Mouse (Mus musculus): ENCODE results near the gene Shisa8. TPM values are rescaled to one million over a fixed set of nuclear protein-coding genes. Genes with fewer than 3 reads are reported as not detected.
A peak's percentile ranks its signal among the peaks of the same experiment; 100 is the strongest.

Gene Shisa8
- polyA plus RNA-seq, 1 experiment from 2014 or later: 6.7 TPM

DNA sequence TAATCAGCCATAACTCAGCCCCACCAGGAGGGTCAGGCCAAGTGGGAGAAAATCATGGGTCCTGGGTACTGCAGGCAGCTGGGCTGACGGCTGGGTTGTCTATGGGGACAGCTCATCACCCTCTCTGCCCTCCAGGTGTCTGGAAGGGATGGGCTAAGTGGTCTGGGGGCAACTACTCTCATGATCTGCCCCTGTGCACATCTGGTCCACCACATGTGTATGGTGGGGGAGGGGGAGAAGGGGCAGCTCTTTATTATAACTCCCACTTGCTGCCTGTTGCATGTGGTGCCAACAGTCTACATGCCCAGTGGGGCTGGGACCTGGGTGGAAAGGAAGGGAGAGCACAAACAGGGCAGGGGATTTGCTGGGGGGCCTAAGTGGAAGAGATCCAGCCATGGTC lies 1.8 kb downstream of the Shisa8 start:
- H3K4me3 ChIP-seq (replicated peaks): peak overlapping the region; percentile 49
- H3K9me3 ChIP-seq (replicated peaks): no peaks in the 10 kb centered on the region
- H3K27ac ChIP-seq (replicated peaks): no peak overlapping the region
- peaks cover 2% of the 10 kb centered on the region; the same call in 1 of the 2 replicates for H3K36me3 ChIP-seq
- 19% methylated on average over 1 of the region's 1 CpGs for WGBS
- peaks cover 91% of the 10 kb centered on the region for H3K27me3 ChIP-seq (replicated peaks)
- H3K4me1 ChIP-seq: peaks cover 37% of the 10 kb centered on the region
- no peak for ATAC-seq (ENCODE audit: low FRiP score)
- peak overlapping the region; percentile 72 for H3K4me2 ChIP-seq
- H3K9ac ChIP-seq (replicated peaks): no peak overlapping the region

DNA sequence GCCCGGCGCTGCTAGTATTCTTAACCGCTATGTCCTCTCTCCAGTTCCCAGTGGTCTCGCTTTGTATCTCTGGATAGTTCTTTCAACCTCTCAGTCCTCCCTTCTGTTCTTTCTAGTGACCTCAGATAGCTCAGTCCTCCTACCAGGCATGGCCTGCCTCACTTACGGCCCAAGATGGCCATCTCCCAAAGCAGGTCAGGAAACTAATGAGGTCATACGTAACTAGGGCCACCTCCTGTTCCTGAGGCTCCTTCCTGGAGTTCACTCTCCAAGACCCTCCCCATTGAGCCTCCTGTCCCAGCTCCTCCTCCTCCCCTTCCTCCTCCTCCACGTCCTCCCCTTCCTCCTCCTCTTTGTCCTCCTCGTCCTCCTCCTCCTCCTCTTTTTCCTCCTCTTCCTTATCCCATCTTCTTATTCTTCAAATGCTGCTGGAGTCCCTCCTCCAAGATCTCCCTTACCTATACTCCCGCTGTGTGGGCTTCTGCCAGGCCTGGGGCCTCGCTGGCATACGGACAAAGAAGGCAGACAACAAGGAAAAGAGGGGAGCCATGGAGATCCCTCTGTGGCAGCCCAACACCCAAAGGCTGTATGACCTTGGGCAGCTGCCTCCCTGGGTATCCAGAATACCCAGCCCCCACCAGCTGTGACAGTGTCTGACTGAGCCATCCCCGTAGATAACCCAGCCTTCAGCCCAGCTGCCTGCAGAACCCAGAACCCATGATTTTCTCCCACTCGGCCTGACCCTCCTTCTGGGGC lies 3.1 kb downstream of the Shisa8 start:
- Histone ChIP-seq H3K27ac (replicated peaks) (no peak overlapping the region), H3K4me3 (replicated peaks) (0 out of 2 replicates have a peak overlapping the region, but pooled peaks have one; percentile 49), H3K9ac (replicated peaks) (no peak overlapping the region), H3K4me2 (peak overlapping the region; percentile 72), H3K4me1 (peaks cover 41% of the 10 kb centered on the region), H3K36me3 (peaks cover 15% of the 10 kb centered on the region), H3K27me3 (replicated peaks) (peaks cover 88% of the 10 kb centered on the region), H3K9me3 (replicated peaks) (no peaks in the 10 kb centered on the region)
- no peak for ATAC-seq (ENCODE audit: low FRiP score)
- 88% methylated on average over 13 of the region's 13 CpGs for WGBS

DNA sequence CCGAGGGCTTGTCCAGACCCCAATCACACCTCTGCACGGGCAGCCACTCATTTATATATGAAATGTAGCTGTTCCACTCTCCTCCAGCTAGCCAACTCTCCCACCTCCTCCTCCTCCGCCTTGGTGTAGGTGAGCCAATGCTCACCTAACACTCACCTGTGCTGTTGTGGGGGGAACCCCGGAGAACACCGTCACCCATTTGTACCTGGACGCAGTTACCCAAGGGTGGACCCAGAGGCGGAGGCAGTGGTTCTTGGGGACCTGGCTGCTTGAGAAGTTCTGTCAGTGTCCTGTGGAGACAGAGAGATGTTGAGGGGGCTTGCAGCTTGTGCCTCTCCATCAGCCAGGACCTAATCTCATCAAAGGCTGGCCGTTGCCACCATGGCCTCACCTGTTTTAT lies 4.3 kb downstream of the Shisa8 start:
- H3K9ac ChIP-seq (replicated peaks): no peak overlapping the region
- WGBS: 87% methylated on average over 8 of the region's 8 CpGs
- no peaks in the 10 kb centered on the region for H3K9me3 ChIP-seq (replicated peaks)
- H3K4me2 ChIP-seq: no peak overlapping the region; the same call in 1 of the 2 replicates
- no peak overlapping the region for H3K27ac ChIP-seq (replicated peaks)
- H3K4me1 ChIP-seq: peaks cover 41% of the 10 kb centered on the region
- no peak overlapping the region for H3K4me3 ChIP-seq (replicated peaks)
- H3K36me3 ChIP-seq: peaks cover 26% of the 10 kb centered on the region
- no peak for ATAC-seq (ENCODE audit: low FRiP score)
- peaks cover 80% of the 10 kb centered on the region for H3K27me3 ChIP-seq (replicated peaks)

DNA sequence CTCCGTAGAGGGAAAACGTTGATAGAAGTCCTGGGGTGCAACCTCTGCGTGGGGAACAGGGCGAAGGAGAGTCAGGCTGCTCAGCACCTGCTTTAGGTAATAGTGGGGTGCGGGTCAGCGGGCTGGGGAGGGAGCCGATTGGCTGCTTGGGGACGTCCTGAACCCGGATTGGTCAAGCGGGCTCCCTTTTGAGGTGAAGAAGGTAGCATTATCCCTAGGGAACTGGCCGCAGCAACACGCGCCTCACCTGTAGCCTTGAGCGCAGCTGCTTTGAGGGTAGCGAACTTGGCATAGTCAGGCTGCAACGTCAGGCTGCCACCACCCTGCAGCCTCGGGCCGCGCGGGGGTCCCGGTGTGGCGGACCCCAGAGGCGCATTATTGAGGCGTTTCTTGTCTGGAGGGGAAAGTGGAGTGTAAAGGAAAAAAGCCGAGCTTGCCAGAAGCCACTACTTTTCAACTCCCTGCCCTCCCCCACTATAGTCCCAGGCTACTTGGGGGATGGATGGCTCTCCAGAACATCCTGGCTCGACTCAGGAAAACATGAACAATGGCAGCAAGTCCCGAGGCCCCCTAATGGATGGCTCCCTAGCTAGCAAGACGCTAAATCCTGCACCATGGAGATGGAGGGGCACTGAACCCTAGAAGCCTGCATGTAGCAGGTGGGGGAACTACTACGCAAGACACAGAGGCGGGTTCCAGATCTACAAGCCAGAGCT lies 5.0 kb downstream of the Shisa8 start:
- no peaks in the 10 kb centered on the region for H3K9me3 ChIP-seq (replicated peaks)
- peaks cover 77% of the 10 kb centered on the region for H3K27me3 ChIP-seq (replicated peaks)
- H3K4me3 ChIP-seq (replicated peaks): 0 out of 2 replicates have a peak overlapping the region, but pooled peaks have one; percentile 12
- no peak overlapping the region for H3K9ac ChIP-seq (replicated peaks)
- peaks cover 33% of the 10 kb centered on the region for H3K36me3 ChIP-seq
- ATAC-seq (ENCODE audit: low FRiP score): no peak
- H3K4me1 ChIP-seq: peaks cover 38% of the 10 kb centered on the region
- WGBS: 16% methylated on average over 30 of the region's 30 CpGs
- H3K27ac ChIP-seq (replicated peaks): no peak overlapping the region
- H3K4me2 ChIP-seq: peak overlapping the region; percentile 34

DNA sequence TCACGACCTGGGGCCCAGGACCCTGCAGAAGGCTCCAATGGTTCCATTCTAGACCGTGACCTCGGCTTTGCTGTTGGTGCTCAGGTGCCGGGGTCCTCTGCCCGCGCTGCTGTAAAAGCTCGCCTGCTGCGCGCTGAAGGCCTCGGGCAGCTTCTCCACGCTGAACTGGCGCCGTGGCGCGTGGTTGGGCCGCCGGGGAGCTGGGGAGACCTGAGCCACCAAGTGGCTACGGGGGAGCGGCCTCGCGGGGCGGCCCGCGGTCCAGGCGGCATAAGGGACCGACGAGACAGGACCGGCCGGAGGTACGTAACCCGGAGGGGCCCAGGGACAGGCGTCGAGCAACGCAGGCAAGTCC lies 5.5 kb downstream of the Shisa8 start:
- H3K4me3 ChIP-seq (replicated peaks): 0 out of 2 replicates have a peak overlapping the region, but pooled peaks have one; percentile 12
- H3K27me3 ChIP-seq (replicated peaks): peaks cover 72% of the 10 kb centered on the region
- H3K27ac ChIP-seq (replicated peaks): no peak overlapping the region
- no peaks in the 10 kb centered on the region for H3K9me3 ChIP-seq (replicated peaks)
- 11% methylated on average over 34 of the region's 34 CpGs for WGBS
- H3K36me3 ChIP-seq: peaks cover 38% of the 10 kb centered on the region
- peak overlapping the region; percentile 34 for H3K4me2 ChIP-seq
- H3K9ac ChIP-seq (replicated peaks): no peak overlapping the region
- peaks cover 32% of the 10 kb centered on the region for H3K4me1 ChIP-seq
- no peak for ATAC-seq (ENCODE audit: low FRiP score)

DNA sequence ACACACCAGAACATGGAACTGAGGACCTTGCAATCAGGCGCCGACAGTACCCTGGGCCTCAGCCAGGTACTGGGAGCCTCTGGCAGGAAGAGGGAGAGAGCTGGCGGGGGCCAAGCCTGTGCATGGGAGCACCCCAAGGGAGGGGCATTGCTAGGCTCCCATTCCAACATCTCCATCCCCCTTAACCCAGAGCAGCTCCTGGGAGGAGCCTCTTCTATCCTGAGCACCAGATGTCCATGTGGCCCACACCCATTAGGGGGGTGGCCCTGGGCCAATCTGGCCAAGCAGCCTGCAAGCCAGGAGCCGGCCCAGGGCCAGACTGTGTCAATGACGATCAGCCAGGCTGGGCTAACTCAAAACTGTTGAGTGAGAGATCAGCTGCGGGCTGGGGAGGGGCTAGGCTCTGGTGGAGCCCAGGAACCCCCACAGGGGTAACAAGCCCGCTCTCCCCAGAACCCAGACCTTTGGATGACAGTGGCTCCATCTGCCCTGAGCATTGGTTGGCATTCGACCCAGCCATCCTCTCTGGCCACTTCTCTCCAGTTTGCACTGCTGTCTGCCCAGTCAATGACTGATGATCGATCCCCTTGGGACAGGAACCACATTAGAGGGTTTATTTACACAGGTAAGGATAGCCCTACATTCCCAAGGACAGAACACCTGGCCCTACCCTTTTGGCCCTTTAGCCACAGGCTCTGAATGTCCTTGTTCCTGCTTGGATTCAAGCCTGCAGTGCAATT lies 6.1 kb downstream of the Shisa8 start:
- H3K4me3 ChIP-seq (replicated peaks): 0 out of 2 replicates have a peak overlapping the region, but pooled peaks have one; percentile 12

DNA sequence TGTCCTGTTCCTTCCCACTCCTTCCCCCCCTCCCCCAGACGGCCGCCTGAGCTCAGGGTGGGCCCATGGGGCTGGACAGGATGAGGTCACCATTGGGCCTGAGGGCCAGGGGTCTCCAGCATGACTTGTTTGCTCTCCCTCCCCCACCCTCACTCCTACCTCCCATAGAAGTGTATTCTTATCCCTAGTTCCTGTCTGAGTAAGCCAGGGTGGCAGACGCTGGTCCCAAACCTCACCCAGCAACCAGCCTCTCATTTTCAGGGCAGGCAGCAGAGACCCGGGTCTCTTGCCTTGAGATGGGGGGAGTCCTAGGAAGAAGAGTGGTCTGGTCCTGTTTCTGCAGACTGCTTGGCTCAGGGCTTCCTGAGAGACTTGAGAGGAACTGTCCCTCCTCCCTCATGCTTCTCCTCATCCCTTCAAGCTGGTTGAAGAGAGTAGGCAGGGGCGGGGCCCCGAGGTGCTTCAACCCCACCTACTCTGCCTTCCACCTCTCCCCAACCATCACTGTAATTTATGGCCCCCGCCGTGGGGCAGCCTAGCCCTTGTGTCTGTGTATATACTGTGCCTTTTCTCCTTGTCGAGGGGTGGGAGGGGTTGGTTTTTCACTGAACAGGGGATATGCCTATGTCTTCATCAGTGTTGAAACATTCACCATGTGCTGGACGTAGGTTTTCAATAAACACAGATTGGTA lies 7.8 kb downstream of the Shisa8 start:
- Histone ChIP-seq H3K4me1 (peaks cover 24% of the 10 kb centered on the region), H3K4me3 (replicated peaks) (no peak overlapping the region), H3K27ac (replicated peaks) (no peak overlapping the region), H3K27me3 (replicated peaks) (peaks cover 51% of the 10 kb centered on the region), H3K9me3 (replicated peaks) (no peaks in the 10 kb centered on the region), H3K36me3 (peaks cover 59% of the 10 kb centered on the region), H3K9ac (replicated peaks) (no peak overlapping the region), H3K4me2 (no peak overlapping the region)
- 63% methylated on average over 10 of the region's 10 CpGs for WGBS
- ATAC-seq (ENCODE audit: low FRiP score): no peak

More for the DNA sequence above, 6.1 kb downstream of the Shisa8 start:
- Histone ChIP-seq H3K36me3 (peaks cover 44% of the 10 kb centered on the region), H3K9ac (replicated peaks) (no peak overlapping the region), H3K4me2 (peak overlapping the region; percentile 34), H3K9me3 (replicated peaks) (no peaks in the 10 kb centered on the region), H3K27me3 (replicated peaks) (peaks cover 66% of the 10 kb centered on the region), H3K27ac (replicated peaks) (no peak overlapping the region), H3K4me1 (peaks cover 27% of the 10 kb centered on the region)
- 54% methylated on average over 9 of the region's 9 CpGs for WGBS
- ATAC-seq (ENCODE audit: low FRiP score): peak; percentile 46; the same call in 1 of the 2 replicates

DNA sequence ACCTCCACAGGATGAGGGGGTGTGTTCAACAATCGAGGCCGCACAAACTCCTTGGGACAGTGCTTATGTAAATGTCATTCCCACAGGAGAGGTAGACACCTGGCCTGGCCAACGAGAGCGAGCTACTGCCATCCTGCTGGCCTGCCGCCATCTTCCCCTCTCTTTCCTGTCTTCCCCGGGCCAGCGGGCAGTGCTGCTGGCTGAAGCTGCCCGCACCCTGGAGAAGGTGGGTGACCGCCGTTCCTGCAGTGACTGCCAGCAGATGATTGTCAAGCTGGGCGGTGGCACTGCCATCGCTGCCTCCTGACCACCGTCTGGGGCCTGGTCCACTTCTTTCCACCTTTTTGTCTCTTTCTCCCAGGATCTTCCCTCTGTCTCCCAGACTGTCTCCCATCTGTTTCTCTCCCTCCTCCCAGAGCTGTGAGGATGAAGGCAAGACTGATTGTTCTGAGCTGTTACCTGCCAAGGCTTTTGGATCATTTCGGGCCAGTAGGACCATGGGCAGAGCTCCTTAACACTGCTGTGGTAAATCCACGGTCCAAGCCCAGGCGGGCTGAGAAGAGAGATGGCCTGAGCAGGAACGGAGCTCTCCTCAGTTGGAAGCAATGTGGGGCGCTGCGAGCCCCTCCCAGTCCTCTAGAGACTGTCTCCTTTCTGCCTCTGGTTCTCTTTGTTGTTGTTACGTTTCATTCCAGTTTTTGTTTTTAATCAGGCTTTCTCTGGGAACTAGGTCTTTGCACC lies 8.8 kb downstream of the Shisa8 start:
- Histone ChIP-seq H3K27ac (replicated peaks) (no peak overlapping the region), H3K4me3 (replicated peaks) (no peak overlapping the region), H3K9ac (replicated peaks) (no peak overlapping the region), H3K4me1 (peaks cover 24% of the 10 kb centered on the region), H3K27me3 (replicated peaks) (peaks cover 40% of the 10 kb centered on the region), H3K36me3 (peaks cover 70% of the 10 kb centered on the region), H3K4me2 (no peak overlapping the region), H3K9me3 (replicated peaks) (no peaks in the 10 kb centered on the region)
- no peak for ATAC-seq (ENCODE audit: low FRiP score)
- WGBS: 83% methylated on average over 20 of the region's 20 CpGs

DNA sequence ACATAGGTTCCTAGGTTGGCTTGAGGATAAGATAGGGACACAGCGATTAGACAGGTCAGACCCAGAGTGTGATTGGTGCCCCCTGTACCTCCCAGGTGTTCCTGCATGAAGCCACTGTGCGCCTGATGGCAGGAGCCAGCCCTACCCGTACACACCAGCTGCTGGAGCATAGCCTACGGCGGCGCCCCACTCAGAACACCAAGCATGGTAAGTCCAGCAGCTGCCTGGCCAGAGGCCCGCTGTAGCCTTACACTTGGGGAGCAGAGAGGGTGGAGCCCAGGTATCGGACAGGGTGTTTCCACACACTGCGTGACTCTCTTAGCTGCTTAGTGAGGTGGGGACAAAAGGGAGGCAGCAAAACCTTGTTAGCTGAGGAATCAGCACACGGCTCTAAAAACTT lies 9.5 kb downstream of the Shisa8 start:
- H3K4me3 ChIP-seq (replicated peaks): no peak overlapping the region
- WGBS: 94% methylated on average over 10 of the region's 10 CpGs
- peaks cover 77% of the 10 kb centered on the region for H3K36me3 ChIP-seq
- no peak for ATAC-seq (ENCODE audit: low FRiP score)
- no peak overlapping the region for H3K9ac ChIP-seq (replicated peaks)
- no peak overlapping the region for H3K27ac ChIP-seq (replicated peaks)
- peaks cover 35% of the 10 kb centered on the region for H3K27me3 ChIP-seq (replicated peaks)
- H3K9me3 ChIP-seq (replicated peaks): no peaks in the 10 kb centered on the region
- H3K4me1 ChIP-seq: peaks cover 24% of the 10 kb centered on the region
- H3K4me2 ChIP-seq: no peak overlapping the region

DNA sequence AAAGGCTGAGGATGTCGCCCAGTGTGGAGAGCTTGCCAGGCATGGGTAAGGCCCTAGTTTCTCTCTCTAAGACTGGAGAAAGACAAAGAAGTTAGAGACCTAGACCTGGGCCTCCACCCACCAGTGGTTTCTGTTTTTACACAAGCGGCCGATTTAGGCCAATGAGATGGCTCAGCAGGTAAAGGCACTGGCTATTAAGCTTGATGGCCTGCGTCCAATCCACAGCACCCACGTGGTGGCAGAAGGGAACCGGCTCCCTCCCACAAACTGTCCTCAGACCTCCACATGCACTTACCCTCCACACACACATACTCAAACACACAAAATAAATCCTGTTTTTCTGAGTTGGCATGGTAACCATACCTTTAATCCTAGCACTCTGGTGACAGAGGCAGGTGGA lies 10.5 kb downstream of the Shisa8 start:
- no peak for ATAC-seq (ENCODE audit: low FRiP score)
- H3K27me3 ChIP-seq (replicated peaks): peaks cover 25% of the 10 kb centered on the region
- H3K9me3 ChIP-seq (replicated peaks): no peaks in the 10 kb centered on the region
- no peak overlapping the region for H3K4me2 ChIP-seq
- H3K9ac ChIP-seq (replicated peaks): no peak overlapping the region
- no peak overlapping the region for H3K27ac ChIP-seq (replicated peaks)
- peaks cover 15% of the 10 kb centered on the region for H3K4me1 ChIP-seq
- no peak overlapping the region for H3K4me3 ChIP-seq (replicated peaks)
- H3K36me3 ChIP-seq: peaks cover 87% of the 10 kb centered on the region
- 86% methylated on average over 6 of the region's 6 CpGs for WGBS
